Mouse (Mus musculus) embryonic fibroblast, embryonic 13.5 days (primary cell): Measurements from ENCODE around the gene Zbtb49.

Source experiments
- CTCF ChIP-seq: IDR thresholded peaks from 2 replicates; pipeline ENCODE4 v1.5.1; 2011; ENCODE audit warnings: mild to moderate bottlenecking, control low read depth, low read length, moderate library complexity, borderline replicate concordance; ENCODE audit not compliant: insufficient read depth
- POLR2A ChIP-seq: IDR thresholded peaks from 2 replicates; pipeline ENCODE4 v1.6.1; 2011; ENCODE audit warnings: low read depth, mild to moderate bottlenecking, control low read depth, low read length, moderate library complexity

- TF ChIP-seq CTCF (no peak), POLR2A (no peak)
Measured at GRCm38 (mm10) chr5:38256551-38256950, 36.3 kb upstream of the Zbtb49 start.
